Mouse (Mus musculus): ENCODE measurements around the gene Gm21921. TPM values are rescaled to one million over a fixed set of nuclear protein-coding genes. Genes with fewer than 3 reads are reported as not detected.
"Not testable (repeated sequence)": the region's sequence is repeated elsewhere in the genome, so short reads cannot be mapped to it uniquely, and the experiment has no call there.

Gm21921 gene
- polyA plus RNA-seq (2014; fragmentation: Nextera tagmentation; extraction: Ambion mirVana): not detected in 2 replicates

DNA sequence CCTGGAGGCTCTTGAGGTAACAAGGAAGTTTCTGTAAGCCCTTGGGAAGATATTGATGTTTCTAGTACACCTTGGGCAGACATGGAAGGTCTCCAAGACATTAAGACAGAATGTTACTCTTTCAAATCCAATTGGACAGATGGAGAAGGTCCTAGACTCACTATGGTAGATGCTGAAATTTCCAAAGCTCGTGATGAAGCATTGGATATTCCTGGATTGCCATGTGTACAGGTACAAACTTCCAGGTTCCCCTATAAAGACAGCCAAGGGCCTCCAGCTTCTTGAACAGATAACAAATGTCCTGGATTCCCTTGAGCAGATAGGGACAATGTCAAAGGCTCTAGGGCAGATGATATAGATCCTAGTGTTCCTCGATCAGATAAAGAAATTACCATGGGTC, at the start of gene Gm21921:
TSS of gene Gm21921 (minus strand) at position 101 of the 400 bp plus-strand sequence.
- not testable (repeated sequence) for H3K27ac ChIP-seq (replicated peaks; ENCODE audit: low read depth, low read length); H3K36me3 ChIP-seq (ENCODE audit: control insufficient read depth, insufficient read depth, low read length); H3K4me3 ChIP-seq (replicated peaks; ENCODE audit: low read depth, low read length); H3K4me1 ChIP-seq (ENCODE audit: control insufficient read depth, insufficient read depth, low read length); H3K4me2 ChIP-seq (ENCODE audit: low read length); H3K9me3 ChIP-seq (ENCODE audit: control insufficient read depth, low read length); ATAC-seq (ENCODE audit: low FRiP score, low TSS enrichment); H3K9ac ChIP-seq (replicated peaks; ENCODE audit: low read length); H3K27me3 ChIP-seq (ENCODE audit: control insufficient read depth, insufficient read depth, low read length); DNase-seq
- no CpG with 5 or more reads among the region's 2 CpGs for WGBS

All from midbrain, embryonic 14.5 days (tissue).